Mouse (Mus musculus): Measurements from ENCODE around the gene Arsb.
A peak's percentile ranks its signal among the peaks of the same experiment; 100 is the strongest.

The Arsb gene

DNA sequence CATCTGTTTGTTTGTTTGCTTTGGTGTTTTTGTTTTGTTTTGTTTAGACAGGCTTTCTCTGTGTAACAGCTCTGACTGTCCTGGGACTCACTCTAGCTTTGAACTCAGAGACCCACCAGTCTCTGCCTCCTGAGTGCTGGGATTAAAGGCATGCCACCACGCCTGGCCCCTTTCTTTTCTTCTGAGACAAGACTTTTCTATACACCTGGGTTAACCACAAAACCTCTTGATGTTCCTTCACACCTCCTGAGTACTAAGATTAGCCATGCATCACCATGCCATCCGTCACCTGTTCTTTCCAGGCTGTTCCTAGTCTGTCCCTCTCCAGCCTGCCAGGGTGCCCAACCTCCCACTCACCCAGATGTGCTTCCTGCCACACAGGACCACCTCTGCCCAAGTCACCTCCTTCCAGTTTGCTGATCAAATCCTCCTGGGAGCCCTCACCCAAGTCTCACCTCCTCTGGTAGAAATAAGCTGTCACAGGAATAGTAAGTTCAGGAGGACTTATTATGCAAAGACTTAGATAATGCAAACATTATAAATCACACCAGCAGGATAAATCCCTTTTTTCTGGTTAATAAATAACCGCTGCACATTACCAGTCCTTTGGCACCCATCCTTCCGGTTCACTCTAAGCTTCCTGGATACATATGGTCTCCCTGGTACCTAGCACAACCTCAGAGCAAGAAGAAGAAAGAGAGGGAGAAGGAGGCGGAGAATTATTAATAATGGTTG, 150.6 kb downstream of the Arsb start:
- DNase-seq (ENCODE audit: low read depth): no peak

DNA sequence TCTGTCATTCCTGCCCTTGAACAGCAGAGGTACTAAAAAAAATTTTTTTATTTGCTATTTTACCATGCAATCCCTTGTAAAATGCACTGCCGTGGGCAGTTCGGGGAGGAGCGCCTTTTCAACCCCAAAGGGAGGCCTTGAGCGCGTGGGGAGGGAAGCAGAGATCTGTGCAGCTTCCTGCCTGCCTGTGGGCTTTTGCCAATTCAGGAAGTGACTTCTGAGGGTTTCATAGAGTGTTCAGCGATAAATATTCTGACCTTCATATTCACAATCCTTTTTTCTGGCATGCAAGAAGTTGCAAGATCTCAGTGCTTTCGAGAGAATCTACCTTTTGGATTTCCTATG, 151.1 kb downstream of the Arsb start:
- DNase-seq (ENCODE audit: low read depth): no peak

DNA sequence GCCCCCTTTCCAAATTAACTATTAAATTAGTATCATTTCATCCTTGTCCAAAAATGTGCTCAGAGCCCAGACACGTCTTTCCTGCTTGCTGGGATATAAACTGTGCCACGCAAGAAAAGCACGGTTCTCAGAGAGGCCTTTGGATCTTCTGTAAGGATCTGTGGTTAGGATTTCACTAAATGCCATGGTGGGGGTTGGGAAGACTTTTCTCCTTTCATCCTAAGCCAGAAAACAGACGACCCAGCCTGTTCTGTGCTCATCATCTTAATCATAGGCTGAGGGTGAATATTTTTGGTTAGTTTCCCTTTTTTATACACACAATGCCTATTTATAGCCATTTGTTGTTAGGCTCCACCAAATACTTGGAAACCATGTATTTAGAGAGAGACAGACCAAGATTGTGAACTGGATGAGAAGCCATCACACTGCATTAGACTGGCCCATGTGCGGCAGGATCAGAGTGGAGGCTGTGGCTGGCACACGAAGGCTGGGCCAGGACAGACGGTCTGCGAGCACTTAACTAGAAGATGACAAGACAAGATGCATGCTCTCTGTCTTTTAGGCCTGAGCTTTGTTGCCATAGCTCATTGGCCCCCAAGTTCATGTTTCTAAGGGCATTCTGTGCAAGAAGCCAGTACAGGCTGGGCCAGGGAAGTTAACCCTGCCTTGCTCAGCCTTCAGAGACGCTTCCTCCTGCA, 153.5 kb downstream of the Arsb start:
- no peak for DNase-seq (ENCODE audit: low read depth)

DNA sequence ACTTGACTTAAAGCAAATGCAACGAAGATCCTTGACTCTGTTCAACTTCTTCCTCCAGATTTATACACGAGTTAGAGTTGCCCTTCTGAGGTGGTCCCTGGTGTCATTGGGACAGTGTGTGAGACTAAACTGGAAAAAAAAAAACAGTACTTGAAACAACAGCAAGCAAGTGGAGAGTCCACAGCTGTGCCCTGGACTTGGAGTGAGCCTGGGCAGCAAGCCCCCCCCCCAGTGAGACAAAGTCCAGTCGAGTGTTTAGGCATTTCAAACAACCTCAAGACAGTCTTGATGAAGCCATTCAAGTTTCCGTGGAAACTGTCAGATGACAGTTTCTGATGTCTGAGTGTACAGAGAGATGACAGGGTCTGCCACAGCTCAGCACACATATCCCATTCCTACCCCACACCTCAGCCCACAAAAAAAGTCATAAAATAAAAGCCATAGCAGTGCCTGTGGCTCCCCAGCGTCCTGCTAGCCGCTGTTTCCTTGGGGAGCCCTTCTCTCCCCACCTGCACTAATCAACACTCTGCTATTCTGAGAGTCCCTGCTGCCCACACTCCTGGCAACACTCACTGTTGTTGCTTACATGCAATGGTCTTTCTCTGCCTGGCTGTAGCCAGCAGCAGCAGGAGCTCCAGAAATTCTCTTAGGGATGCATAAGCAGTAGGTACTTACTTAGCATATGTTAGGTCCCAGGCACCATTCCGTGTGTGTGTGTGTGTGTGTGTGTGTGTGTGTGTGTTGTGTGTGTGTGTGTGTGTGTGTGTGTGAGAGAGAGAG, 159.3 kb downstream of the Arsb start:
- DNase-seq (ENCODE audit: low read depth): no peak

DNA sequence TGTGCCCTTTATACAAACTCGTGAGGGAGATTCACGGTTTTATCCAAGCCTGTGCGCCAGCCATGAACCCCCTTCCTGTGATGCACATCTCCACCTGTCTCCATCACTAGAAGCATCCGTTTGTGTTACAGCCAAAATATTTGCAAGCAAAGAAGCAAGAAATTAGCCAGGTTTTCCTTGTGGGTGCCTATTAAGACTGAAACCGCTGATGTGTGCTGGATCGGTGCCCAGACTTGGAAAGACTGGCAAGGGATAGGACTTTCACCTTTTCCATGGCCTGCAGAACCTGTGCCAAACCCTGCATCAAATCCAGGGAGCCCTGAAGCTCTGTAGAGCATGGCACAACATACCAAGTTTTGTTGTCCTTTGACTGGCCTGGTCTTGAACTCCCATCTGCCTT, 165.0 kb downstream of the Arsb start:
- no peak for DNase-seq (ENCODE audit: low read depth)

DNA sequence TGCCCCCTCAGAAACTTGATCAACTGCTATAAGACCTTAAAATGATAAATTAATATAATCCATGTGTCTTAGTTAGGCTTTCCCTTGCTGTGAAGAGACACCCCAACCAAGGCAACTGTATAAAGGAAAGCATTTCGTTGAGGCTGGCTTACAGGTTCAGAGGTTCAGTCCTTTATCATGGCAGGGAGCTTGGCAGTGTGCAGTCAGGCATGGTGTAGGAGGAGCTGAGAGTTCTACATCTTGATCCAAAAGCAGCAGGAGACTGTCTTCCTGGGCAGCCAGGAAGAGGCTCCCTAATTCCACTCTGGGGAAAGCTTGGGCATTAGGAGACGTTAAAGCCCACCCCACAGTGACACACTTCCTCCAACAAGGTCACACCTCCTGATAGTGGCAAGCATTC, 166.7 kb downstream of the Arsb start:
- no peak for DNase-seq (ENCODE audit: low read depth)

DNA sequence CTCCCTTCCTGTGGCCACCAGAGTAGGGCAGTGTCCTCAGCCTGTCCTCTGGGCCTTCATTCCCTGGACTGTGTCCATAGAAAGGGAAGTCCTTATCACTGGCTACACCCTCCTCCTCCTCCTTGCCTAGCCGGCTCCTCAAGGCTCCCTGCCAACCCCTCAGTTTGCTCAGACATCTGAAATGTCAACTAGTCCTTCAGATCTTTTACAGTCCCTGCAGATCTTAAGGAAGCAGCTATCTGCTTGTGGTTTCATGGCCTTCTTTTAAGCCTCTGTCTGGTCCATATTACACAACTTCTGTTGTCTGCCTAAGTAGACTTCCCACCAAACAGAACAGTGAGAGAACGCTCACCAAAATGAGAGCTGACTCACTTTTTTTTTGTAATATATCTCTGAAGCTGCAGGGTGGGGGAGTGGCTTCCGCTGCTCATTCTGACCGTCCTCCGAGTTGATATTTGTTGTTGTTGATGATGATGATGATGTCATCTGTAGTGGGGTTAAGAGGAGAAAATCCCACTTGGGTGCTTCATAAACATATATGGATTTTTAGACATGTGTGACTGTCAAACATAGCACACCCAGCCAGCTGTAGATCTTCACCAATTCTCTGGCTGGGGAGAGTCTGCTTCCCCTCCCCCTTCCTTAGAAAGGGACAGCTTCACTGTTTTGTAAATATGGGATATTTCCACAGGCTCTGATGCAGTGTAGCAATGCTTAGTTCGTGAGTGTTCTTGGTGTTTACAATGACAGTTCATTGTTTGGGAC, 168.1 kb downstream of the Arsb start:
- peak; percentile 50 for DNase-seq (ENCODE audit: low read depth)

DNA sequence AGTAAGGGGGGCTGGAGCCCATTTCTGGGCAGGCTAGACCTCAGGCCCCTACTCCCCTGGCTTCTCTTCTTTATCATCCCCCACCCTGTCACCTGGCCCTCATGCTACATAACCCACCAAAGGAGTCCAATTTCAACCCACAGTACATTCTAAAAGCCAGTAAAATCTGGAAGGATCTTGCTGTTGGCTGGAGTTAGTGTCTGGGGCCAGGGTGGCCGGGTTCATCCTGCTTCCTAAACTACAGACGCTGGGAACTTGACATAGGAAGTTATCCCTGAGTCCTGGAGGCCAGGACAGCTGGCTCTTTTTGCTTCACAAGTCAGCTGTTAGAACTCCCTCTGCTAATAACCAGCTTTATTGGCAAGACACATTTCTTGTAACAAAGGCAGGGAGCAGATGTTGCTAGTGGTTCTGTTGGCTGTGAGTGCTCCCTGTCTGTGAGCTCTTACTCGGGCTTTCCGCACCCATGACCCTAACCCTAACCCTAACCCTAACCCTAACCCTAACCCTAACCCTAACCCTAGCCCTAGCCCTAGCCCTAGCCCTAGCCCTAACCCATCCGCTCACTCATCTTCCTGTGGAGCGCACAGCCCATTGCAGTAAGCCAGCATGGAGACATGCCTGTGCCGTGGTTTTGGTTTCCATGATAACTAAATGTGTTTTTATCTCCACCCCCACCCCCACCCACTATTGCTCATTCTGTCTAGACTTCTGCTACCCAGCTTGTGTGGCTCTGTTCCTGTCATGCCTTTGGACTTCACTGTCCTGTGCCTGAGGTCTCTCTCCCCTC, 169.5 kb downstream of the Arsb start:
- peak; percentile 23 for DNase-seq (ENCODE audit: low read depth)

DNA sequence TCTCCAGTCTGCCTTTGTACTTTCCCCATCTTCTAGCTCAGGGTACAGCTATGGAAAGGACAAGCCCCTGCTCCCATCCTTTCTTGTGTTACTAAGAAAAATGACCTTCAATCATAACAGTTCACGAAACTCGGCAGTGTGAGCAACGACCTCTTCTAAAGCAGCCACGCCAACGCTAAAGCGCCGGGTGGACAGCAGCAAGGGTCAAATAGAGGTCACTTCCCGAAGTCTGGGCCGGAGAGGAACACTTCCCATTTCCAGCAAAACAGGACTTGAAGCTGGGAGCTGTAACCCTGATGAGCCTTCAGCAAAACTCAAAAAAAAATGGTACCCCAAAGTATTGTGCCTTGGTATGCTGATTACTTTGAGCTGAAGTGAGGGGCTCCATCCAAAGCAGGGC, 179.6 kb downstream of the Arsb start:
- no peak for DNase-seq (ENCODE audit: low read depth)

DNA sequence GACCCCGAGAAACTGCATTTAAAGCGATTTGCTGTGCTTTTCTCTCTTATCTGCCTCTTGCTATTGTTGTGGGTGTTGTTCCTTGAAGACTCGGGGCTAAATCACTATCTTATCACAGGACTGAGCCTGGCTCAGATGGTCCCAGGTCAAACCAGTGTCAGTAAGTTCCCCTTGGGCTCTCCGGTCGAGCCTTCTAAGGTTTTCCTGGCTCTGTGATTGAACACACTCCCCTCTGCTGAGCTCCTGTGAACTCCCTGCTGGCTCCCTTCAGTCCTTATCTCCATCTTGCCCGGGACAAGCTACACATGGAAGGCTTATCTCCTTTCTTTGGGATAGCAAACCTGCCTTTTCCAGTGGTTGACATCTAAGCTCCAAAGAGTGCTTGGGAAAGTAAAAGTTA, 180.1 kb downstream of the Arsb start:
- DNase-seq (ENCODE audit: low read depth): no peak

DNA sequence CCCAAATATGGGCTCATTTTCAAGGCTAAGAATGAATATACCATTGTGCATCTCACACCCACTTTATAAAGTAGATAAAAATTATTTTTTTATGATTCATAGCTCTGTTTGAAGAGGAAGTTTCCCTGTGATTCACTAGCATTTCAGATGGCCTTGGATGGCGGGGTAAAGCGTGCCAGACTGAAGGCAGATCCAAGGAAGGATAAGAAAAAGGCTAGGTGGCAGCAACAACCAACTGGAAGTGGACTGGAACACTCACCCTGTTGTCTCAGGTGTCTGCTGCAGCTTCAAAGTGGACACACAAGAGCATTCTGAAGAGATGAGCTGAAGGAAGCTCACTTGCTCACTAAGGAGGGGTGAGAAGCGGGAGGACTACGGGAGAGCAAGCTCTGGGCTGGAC, 181.0 kb downstream of the Arsb start:
- DNase-seq (ENCODE audit: low read depth): no peak

DNA sequence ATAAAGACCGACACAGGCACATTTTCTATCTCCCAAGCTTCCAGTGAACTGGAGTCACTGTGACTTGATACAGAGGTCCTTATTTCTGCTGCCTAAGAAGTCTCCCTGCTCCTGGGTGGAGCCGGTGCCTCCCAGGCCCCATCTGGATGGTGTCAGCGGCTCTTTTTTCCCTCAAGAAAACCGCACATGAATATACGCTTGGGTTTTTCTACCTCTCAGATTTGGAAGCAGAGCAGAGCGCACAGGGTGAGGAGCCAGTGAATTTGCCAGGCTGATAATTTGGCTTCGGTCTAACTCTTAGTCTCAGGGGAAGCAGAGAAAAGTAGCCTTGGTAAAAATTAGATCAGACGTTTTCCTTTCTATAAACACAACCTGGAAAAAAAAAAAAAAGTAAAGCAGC, 186.5 kb downstream of the Arsb start:
- DNase-seq (ENCODE audit: low read depth): no peak

DNA sequence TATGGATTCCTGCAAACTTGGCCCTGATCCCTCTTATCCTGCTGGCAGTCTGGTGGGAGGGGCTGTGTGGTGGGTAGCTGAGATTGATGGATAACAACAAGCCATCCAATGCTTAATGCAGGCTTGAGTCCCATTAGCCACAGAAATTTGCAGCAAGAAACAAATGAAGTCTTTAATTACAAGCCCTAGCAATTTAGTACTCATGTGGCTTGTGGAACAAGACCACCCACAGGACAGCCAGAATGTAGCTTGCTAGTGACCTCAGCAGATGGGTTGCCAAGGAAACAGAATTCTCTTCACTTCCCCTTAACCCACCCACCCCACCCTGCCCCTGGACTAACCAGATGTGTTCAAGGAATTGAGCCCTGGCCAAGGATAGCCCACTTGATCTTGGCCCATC, 194.8 kb downstream of the Arsb start:
- DNase-seq (ENCODE audit: low read depth): no peak

DNA sequence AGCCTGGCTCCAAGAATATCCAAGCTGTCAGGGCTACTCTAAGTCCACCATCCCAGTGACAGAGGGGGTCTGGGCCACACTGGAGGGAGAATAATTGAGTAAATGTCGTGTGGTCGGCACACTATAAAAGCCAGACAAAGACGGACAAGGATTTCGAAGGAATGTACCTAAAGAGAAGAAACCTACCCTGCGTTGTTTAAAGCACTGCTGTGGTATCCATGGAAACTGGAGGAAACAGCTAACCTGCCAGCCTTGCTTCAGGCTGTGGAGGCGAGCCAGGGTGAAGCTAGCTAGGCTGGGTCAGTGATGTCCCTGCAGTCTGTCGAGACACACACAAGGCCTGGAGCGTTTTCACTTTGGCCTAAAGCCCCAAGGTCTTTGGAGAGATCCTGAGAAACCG, 195.7 kb downstream of the Arsb start:
- DNase-seq (ENCODE audit: low read depth): no peak

DNA sequence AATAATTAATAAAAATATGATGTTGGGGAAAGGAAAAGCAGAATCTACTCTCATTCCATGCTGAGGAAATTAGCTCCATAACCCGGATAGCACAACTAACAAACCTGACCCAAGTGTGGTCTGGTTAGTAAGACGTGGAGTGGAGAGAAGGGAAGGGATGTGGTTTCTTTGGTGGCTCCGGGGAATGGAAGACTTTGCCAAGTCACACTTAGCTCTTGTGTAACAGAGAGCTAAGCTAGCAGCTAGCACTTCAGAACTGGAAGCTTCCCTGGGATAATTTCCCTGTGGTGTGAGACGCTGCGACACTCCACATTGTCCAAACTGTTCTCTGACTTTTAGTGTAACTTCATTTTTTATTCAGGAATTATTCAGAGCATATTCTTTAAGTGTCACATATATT, 198.7 kb downstream of the Arsb start:
- no peak for DNase-seq (ENCODE audit: low read depth)

DNA sequence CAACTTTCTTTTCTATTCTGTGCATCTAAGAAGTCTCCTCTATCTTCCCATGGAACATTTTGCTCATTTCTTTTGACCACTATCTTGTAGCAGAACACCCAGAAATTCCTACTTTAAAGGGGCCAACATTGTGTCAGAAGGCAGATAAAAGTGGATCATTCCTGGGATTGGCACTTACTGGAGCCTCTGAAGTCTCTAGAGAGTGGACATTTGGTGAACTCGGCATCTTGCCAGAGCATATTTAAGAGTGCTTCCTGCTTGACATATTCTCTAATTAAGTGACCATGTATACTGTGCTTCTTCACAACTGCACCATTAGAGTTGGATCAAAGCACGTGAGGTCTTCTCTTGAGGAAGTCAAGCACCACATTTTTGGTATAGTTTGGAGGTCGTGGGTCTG, 201.0 kb downstream of the Arsb start:
- DNase-seq (ENCODE audit: low read depth): no peak

DNA sequence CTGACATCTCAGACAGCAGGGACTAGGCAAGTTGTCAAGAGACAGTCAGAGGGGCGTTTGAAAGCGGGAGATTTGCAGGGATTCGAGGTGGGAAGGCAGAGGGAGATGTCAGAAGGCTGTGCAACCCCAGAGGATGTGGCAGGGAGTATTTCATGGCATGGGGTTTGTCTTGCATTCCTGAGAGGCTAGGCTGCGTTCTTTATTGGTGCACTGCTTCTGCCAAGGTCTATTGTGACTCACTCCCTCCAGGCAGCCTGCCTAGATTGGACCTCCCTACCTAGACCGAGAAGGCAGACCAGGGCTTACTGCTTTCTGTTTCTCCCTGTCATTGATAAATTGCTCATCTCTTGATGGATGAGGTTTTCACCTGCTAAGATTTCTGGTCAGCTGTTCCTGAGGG, 204.2 kb downstream of the Arsb start:
- DNase-seq (ENCODE audit: low read depth): no peak

DNA sequence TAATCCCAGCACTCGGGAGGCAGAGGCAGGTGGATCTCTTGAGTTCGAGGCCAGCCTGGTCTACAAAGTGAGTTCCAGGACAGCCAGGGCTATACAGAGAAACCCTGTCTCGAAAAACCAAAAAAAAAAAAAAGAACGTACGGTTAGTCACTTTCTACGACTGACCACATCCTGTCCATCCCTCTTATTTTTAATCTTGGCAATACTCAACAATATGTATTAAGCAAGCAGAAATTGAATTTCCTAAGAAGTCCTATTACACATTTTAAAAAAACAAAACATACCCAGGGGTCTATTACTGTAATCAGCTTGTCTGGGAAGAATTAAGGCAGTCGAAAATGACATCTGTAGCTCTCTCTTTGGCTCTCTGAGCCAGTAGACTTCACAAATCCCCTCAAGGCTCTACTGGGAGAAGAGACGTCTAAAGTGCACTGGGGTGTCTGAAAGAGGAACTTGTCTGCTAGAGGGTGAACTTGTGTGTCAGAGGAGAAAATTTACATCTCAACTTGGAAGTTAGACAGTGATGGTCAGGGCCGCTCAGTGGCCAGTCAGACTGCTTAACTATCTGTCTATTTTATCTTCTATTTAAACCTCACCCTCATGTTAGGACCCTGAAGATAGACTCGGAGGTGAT, 205.6 kb downstream of the Arsb start:
- DNase-seq (ENCODE audit: low read depth): no peak

DNA sequence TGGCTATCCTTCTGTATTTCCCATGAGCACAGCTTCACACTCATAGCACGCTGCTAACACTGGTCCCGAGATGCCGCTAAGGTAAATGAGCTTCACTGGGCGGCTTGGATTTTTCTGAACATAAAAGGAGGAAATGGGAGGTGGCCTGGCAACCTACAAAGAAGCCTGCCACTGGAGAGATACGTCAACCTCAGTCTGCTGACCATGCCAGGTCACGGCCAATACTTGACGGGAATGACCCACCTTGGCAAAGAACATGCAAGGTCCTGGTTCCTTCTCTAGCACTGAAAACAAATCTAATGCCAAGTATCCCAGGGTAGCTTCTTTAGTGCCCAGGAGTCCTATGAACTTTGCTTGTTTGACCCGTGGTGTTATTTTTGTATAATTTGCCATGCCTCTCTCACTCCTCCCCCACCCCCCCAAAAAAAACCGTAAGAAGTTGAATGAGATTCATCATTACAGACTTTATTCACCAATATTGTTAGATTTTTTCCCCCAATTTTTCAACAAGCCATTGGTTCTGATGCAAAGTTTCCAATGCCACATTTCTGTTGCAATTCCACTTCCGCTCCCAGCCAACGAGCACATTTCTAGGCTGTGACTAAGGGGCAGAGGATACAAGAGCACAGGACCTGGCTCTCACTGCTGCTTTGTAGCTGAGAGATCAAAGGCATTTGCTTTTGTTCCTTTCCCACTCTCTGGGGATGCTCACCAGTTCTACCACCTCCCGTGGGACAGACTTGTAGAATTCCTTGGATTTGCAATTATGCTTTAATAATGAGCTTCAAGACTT, 207.5 kb downstream of the Arsb start:
- no peak for DNase-seq (ENCODE audit: low read depth)

DNA sequence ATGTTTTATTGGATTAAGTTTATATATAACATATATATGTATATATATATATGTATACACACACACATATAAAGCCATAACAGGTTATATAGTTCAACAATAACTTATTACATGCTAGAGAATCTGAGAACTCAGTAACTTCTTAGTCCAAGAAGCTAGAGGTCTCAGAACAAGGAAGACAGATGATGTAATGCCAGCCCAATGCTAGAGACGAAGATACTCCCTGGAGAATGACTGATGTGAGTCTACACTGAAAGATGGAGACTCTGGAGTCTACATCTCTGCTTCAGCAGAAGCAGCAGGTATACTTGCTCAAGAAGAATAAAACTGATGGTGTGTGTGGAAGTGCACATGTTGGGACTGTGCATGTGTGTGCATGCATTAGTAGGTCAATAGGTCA, 208.3 kb downstream of the Arsb start:
- no peak for DNase-seq (ENCODE audit: low read depth)
